In genomic region chr13:43567141-43567891, GRCm38 (mm10) we compare ENCODE assay signal across 12 mouse cellular contexts. TPM values are rescaled to one million over a fixed set of nuclear protein-coding genes. Genes with fewer than 3 reads are reported as not detected.
DNase-seq lines count a peak whose midpoint lies in the region; ATAC-seq and TF ChIP-seq lines count a peak whose summit lies in the region.
"Had no signal": no experiment of that assay in that cellular context is flagged by ENCODE, and none has a peak within 500 bp of the region (broad histone marks: within the 10 kb centered on the region; RNA-seq: fewer than 3 reads in every experiment).

No protein-coding gene starts in this region.

- no peaks in the 10 kb centered on the region for H3K36me3 ChIP-seq in hindbrain, embryonic 16.5 days (ENCODE audit: control insufficient read depth, insufficient read depth, low read length)
- H3K36me3 ChIP-seq in hindbrain, embryonic 10.5 days = no peaks in the 10 kb centered on the region
- H3K36me3 ChIP-seq in midbrain, embryonic 13.5 days = no peaks in the 10 kb centered on the region
- H3K36me3 ChIP-seq in midbrain, embryonic 15.5 days (replicated peaks) = no peaks in the 10 kb centered on the region
- H3K36me3 ChIP-seq in forebrain, embryonic 14.5 days (ENCODE audit: control insufficient read depth, insufficient read depth, low read length) = no peaks in the 10 kb centered on the region
- no peaks in the 10 kb centered on the region for H3K36me3 ChIP-seq in midbrain, postnatal 0 days (ENCODE audit: insufficient read depth, low read length)
- H3K36me3 ChIP-seq: kidney, embryonic 15.5 days; limb, embryonic 15.5 days; midbrain, embryonic 12.5 days had no signal

- H3K4me3 ChIP-seq in hindbrain, embryonic 16.5 days (ENCODE audit: low read length) = no peak overlapping the region
- no peak overlapping the region for H3K4me3 ChIP-seq in hindbrain, embryonic 10.5 days
- no peak overlapping the region for H3K4me3 ChIP-seq in midbrain, embryonic 13.5 days (replicated peaks)
- no peak overlapping the region for H3K4me3 ChIP-seq in midbrain, embryonic 15.5 days
- no peak overlapping the region for H3K4me3 ChIP-seq in forebrain, embryonic 14.5 days (ENCODE audit: low read depth, low read length)
- no peak overlapping the region for H3K4me3 ChIP-seq in midbrain, postnatal 0 days (ENCODE audit: low read depth, low read length)
- H3K4me3 ChIP-seq: kidney, embryonic 15.5 days; limb, embryonic 15.5 days; midbrain, embryonic 12.5 days had no signal

- no peak for ATAC-seq in hindbrain, embryonic 16.5 days
- ATAC-seq in midbrain, embryonic 13.5 days = no peak
- no peak for ATAC-seq in midbrain, embryonic 15.5 days (replicated peaks)
- ATAC-seq in forebrain, embryonic 14.5 days = peak; percentile 48; the same call in 1 of the 2 replicates
- no peak for ATAC-seq in midbrain, postnatal 0 days (ENCODE audit: low FRiP score)
- ATAC-seq: CD4-positive, CD25-positive, alpha-beta regulatory T cell, adult 4 months had no signal

- H3K9me3 ChIP-seq in hindbrain, embryonic 16.5 days (ENCODE audit: control insufficient read depth, low read length) = no peaks in the 10 kb centered on the region
- H3K9me3 ChIP-seq in hindbrain, embryonic 10.5 days = peaks cover 11% of the 10 kb centered on the region
- H3K9me3 ChIP-seq in midbrain, embryonic 13.5 days = no peaks in the 10 kb centered on the region
- H3K9me3 ChIP-seq in midbrain, embryonic 15.5 days = no peaks in the 10 kb centered on the region
- H3K9me3 ChIP-seq in forebrain, embryonic 14.5 days (replicated peaks; ENCODE audit: control insufficient read depth, low read length) = no peaks in the 10 kb centered on the region
- no peaks in the 10 kb centered on the region for H3K9me3 ChIP-seq in midbrain, postnatal 0 days (ENCODE audit: low read length)
- H3K9me3 ChIP-seq: kidney, embryonic 15.5 days; limb, embryonic 15.5 days had no signal

- H3K4me1 ChIP-seq in hindbrain, embryonic 16.5 days (ENCODE audit: control insufficient read depth, insufficient read depth, low read depth, low read length) = no peaks in the 10 kb centered on the region
- H3K4me1 ChIP-seq in hindbrain, embryonic 10.5 days (replicated peaks) = peaks cover 5% of the 10 kb centered on the region; the same call in 1 of the 2 replicates
- 0 out of 2 replicates have a peak, but pooled peaks cover 6% of the 10 kb centered on the region for H3K4me1 ChIP-seq in midbrain, embryonic 13.5 days (replicated peaks)
- H3K4me1 ChIP-seq in midbrain, embryonic 15.5 days = peaks cover 4% of the 10 kb centered on the region; the same call in 1 of the 2 replicates
- H3K4me1 ChIP-seq in forebrain, embryonic 14.5 days (ENCODE audit: control insufficient read depth, insufficient read depth, low read length) = peaks cover 2% of the 10 kb centered on the region; the same call in 1 of the 2 replicates
- H3K4me1 ChIP-seq in midbrain, postnatal 0 days (ENCODE audit: insufficient read depth, low read length) = no peaks in the 10 kb centered on the region; the same call in 1 of the 2 replicates
- H3K4me1 ChIP-seq: kidney, embryonic 15.5 days had no signal

- H3K9ac ChIP-seq in hindbrain, embryonic 16.5 days (ENCODE audit: low read depth, low read length) = no peak overlapping the region
- H3K9ac ChIP-seq in midbrain, embryonic 13.5 days (replicated peaks) = no peak overlapping the region
- no peak overlapping the region for H3K9ac ChIP-seq in midbrain, embryonic 15.5 days
- H3K9ac ChIP-seq in forebrain, embryonic 14.5 days (ENCODE audit: low read length) = no peak overlapping the region
- H3K9ac ChIP-seq in midbrain, postnatal 0 days (replicated peaks; ENCODE audit: low read length, poor library complexity, severe bottlenecking) = no peak overlapping the region
- H3K9ac ChIP-seq: kidney, embryonic 15.5 days; limb, embryonic 15.5 days; midbrain, embryonic 12.5 days had no signal

- H3K27ac ChIP-seq in hindbrain, embryonic 16.5 days (ENCODE audit: low read depth, low read length) = 0 out of 2 replicates have a peak overlapping the region, but pooled peaks have one; percentile 13
- H3K27ac ChIP-seq in hindbrain, embryonic 10.5 days = no peak overlapping the region
- peak overlapping the region; percentile 9; the same call in 1 of the 2 replicates for H3K27ac ChIP-seq in midbrain, embryonic 13.5 days
- H3K27ac ChIP-seq in midbrain, embryonic 15.5 days = no peak overlapping the region
- peak overlapping the region; percentile 29; the same call in 1 of the 2 replicates for H3K27ac ChIP-seq in forebrain, embryonic 14.5 days (ENCODE audit: low read depth, low read length)
- H3K27ac ChIP-seq in midbrain, postnatal 0 days (ENCODE audit: low read depth, low read length) = peak overlapping the region; percentile 47; the same call in 1 of the 2 replicates
- H3K27ac ChIP-seq: kidney, embryonic 15.5 days; limb, embryonic 15.5 days; midbrain, embryonic 12.5 days had no signal

- 63% methylated on average over 24 of the region's 25 CpGs for WGBS in hindbrain, embryonic 16.5 days
- 71% methylated on average over 25 of the region's 25 CpGs for WGBS in hindbrain, embryonic 10.5 days
- WGBS in midbrain, embryonic 13.5 days = 64% methylated on average over 24 of the region's 25 CpGs
- WGBS in midbrain, embryonic 15.5 days = 64% methylated on average over 25 of the region's 25 CpGs
- 62% methylated on average over 25 of the region's 25 CpGs for WGBS in forebrain, embryonic 14.5 days
- WGBS in midbrain, postnatal 0 days = 59% methylated on average over 24 of the region's 25 CpGs

- no peaks in the 10 kb centered on the region for H3K27me3 ChIP-seq in hindbrain, embryonic 16.5 days (replicated peaks; ENCODE audit: control insufficient read depth, insufficient read depth, low read length)
- H3K27me3 ChIP-seq in hindbrain, embryonic 10.5 days (ENCODE audit: insufficient read depth, poor library complexity, severe bottlenecking) = peaks cover 5% of the 10 kb centered on the region
- 0 out of 2 replicates have a peak, but pooled peaks cover 3% of the 10 kb centered on the region for H3K27me3 ChIP-seq in midbrain, embryonic 13.5 days
- no peaks in the 10 kb centered on the region for H3K27me3 ChIP-seq in midbrain, embryonic 15.5 days (replicated peaks)
- H3K27me3 ChIP-seq in forebrain, embryonic 14.5 days (replicated peaks; ENCODE audit: control insufficient read depth, insufficient read depth, low read length) = no peaks in the 10 kb centered on the region
- no peaks in the 10 kb centered on the region for H3K27me3 ChIP-seq in midbrain, postnatal 0 days (ENCODE audit: insufficient read depth, low read length)
- H3K27me3 ChIP-seq: kidney, embryonic 15.5 days; limb, embryonic 15.5 days had no signal

- H3K4me2 ChIP-seq in hindbrain, embryonic 16.5 days (ENCODE audit: low read length) = no peak overlapping the region
- 0 out of 2 replicates have a peak overlapping the region, but pooled peaks have one; percentile 9 for H3K4me2 ChIP-seq in midbrain, embryonic 13.5 days (replicated peaks)
- H3K4me2 ChIP-seq in midbrain, embryonic 15.5 days = no peak overlapping the region
- H3K4me2 ChIP-seq in forebrain, embryonic 14.5 days (ENCODE audit: low read length) = 0 out of 2 replicates have a peak overlapping the region, but pooled peaks have one; percentile 1
- H3K4me2 ChIP-seq in midbrain, postnatal 0 days (ENCODE audit: low read depth, low read length, poor library complexity, severe bottlenecking) = no peak overlapping the region
- H3K4me2 ChIP-seq: kidney, embryonic 15.5 days; limb, embryonic 15.5 days; midbrain, embryonic 12.5 days had no signal

- DNase-seq in hindbrain, embryonic 10.5 days (ENCODE audit: low spot score) = no peak
- DNase-seq in forebrain, embryonic 14.5 days (ENCODE audit: low spot score) = peak; percentile 69
- no peak for DNase-seq in midbrain, postnatal 0 days (ENCODE audit: low spot score)
- no peak for DNase-seq in T-cell, adult 2 months (ENCODE audit: low spot score)
- DNase-seq in spleen, postnatal 36 days (ENCODE audit: low spot score in 2 of 2) = no peak

- no peak for TF ChIP-seq CTCF in midbrain, postnatal 0 days (IDR thresholded peaks at IDR 0.05)

RNA-seq across cellular contexts. Expression of gene Mcur1, which starts 7.3 kb away (rescaled TPM):
- polyA plus RNA-seq in hindbrain, embryonic 16.5 days (2015; fragmentation: Nextera tagmentation; extraction: Ambion mirVana) = 6.2 and 8.0 TPM in 2 replicates
- polyA plus RNA-seq in hindbrain, embryonic 10.5 days (2016; fragmentation: Nextera tagmentation; extraction: Ambion mirVana) = 7.3 and 8.9 TPM in 2 replicates
- polyA plus RNA-seq in midbrain, embryonic 13.5 days (2015; fragmentation: Nextera tagmentation; extraction: Ambion mirVana) = 8.1 and 8.2 TPM in 2 replicates
- polyA plus RNA-seq in midbrain, embryonic 15.5 days (2015; fragmentation: Nextera tagmentation; extraction: Ambion mirVana) = 6.4 and 7.2 TPM in 2 replicates
- polyA plus RNA-seq in forebrain, embryonic 14.5 days (2014; fragmentation: Nextera tagmentation; extraction: Ambion mirVana) = 7.2 and 7.6 TPM in 2 replicates
- 9.9 and 10.9 TPM in 2 replicates for total RNA-seq in midbrain, postnatal 0 days (2014; rRNA removed)
- 6.1 and 7.0 TPM in 2 replicates for polyA plus RNA-seq in midbrain, postnatal 0 days (2015; fragmentation: Nextera tagmentation; extraction: Ambion mirVana)

RNA-seq across cellular contexts. Expression of gene Rnf182, which starts 48.2 kb away (rescaled TPM):
- 30.5 and 34.1 TPM in 2 replicates for polyA plus RNA-seq in hindbrain, embryonic 16.5 days (2015; fragmentation: Nextera tagmentation; extraction: Ambion mirVana)
- polyA plus RNA-seq in hindbrain, embryonic 10.5 days (2016; fragmentation: Nextera tagmentation; extraction: Ambion mirVana) = 4.6 and 6.6 TPM in 2 replicates
- polyA plus RNA-seq in midbrain, embryonic 13.5 days (2015; fragmentation: Nextera tagmentation; extraction: Ambion mirVana) = 20.4 and 29.8 TPM in 2 replicates
- 29.4 and 32.8 TPM in 2 replicates for polyA plus RNA-seq in midbrain, embryonic 15.5 days (2015; fragmentation: Nextera tagmentation; extraction: Ambion mirVana)
- polyA plus RNA-seq in forebrain, embryonic 14.5 days (2014; fragmentation: Nextera tagmentation; extraction: Ambion mirVana) = 35.0 and 46.6 TPM in 2 replicates
- 6.0 and 10.2 TPM in 2 replicates for total RNA-seq in midbrain, postnatal 0 days (2014; rRNA removed)
- polyA plus RNA-seq in midbrain, postnatal 0 days (2015; fragmentation: Nextera tagmentation; extraction: Ambion mirVana) = 22.2 and 25.5 TPM in 2 replicates
- polyA plus RNA-seq: CD4-positive, CD25-positive, alpha-beta regulatory T cell, adult 4 months had no signal

Comparison
In these comparisons a context has a peak if more than half of its experiments do, and no peak if none do; other contexts are left out.
1. H3K27ac ChIP-seq: peak in hindbrain, embryonic 16.5 days (single experiment), midbrain, embryonic 13.5 days (single experiment), forebrain, embryonic 14.5 days (single experiment) and midbrain, postnatal 0 days (single experiment); none in hindbrain, embryonic 10.5 days (single experiment) and midbrain, embryonic 15.5 days (single experiment).
2. H3K4me2 ChIP-seq: peak in midbrain, embryonic 13.5 days (single experiment) and forebrain, embryonic 14.5 days (single experiment); none in hindbrain, embryonic 16.5 days (single experiment), midbrain, embryonic 15.5 days (single experiment) and midbrain, postnatal 0 days (single experiment).